Mouse (Mus musculus) intestine, embryonic 16.5 days (tissue): ENCODE results near the gene Grpel1. TPM values are rescaled to one million over a fixed set of nuclear protein-coding genes. Genes with fewer than 3 reads are reported as not detected.
A peak's percentile ranks its signal among the peaks of the same experiment; 100 is the strongest.

Experiments
- ATAC-seq: fragments of 200-750 bp; cut with Nextera tagmentation; 2 replicates; pipeline ENCODE4 v1.8.0; 2017; ENCODE audit warnings: moderate TSS enrichment, moderate library complexity
- H3K27ac ChIP-seq: fragments of 300-500 bp; sonication (generic); 2 replicates; pipeline ENCODE4 v1.5.1; 2014; ENCODE audit warnings: mild to moderate bottlenecking, low read length
- H3K27me3 ChIP-seq: fragments of 300-500 bp; sonication (generic); replicated peaks from 2 replicates; pipeline ENCODE4 v1.6.1; 2014; ENCODE audit warnings: low read length, control low read depth, mixed read lengths; ENCODE audit not compliant: control insufficient read depth, insufficient read depth
- H3K36me3 ChIP-seq: fragments of 300-500 bp; sonication (generic); 2 replicates; pipeline ENCODE4 v1.6.1; 2014; ENCODE audit warnings: low read length, control low read depth; ENCODE audit not compliant: control insufficient read depth, insufficient read depth
- H3K4me1 ChIP-seq: fragments of 300-500 bp; sonication (generic); 2 replicates; pipeline ENCODE4 v1.6.1; 2014; ENCODE audit warnings: low read length, control low read depth, mixed read lengths; ENCODE audit not compliant: control insufficient read depth, insufficient read depth
- H3K4me2 ChIP-seq: fragments of 300-500 bp; sonication (generic); 2 replicates; pipeline ENCODE4 v1.6.1; 2014; ENCODE audit warnings: low read depth, low read length, control low read depth
- H3K4me3 ChIP-seq: fragments of 300-500 bp; sonication (generic); 2 replicates; pipeline ENCODE4 v1.5.1; 2014; ENCODE audit warnings: mild to moderate bottlenecking, low read length
- H3K9ac ChIP-seq: fragments of 300-500 bp; sonication (generic); 2 replicates; pipeline ENCODE4 v1.6.1; 2014; ENCODE audit warnings: low read depth, low read length
- H3K9me3 ChIP-seq: fragments of 300-500 bp; sonication (generic); 2 replicates; pipeline ENCODE4 v1.6.1; 2016; ENCODE audit warnings: low read length, control low read depth; ENCODE audit not compliant: control insufficient read depth
- WGBS: fragments of 180-500 bp; shearing (Covaris S2); extraction: QIAGEN DNeasy Blood & Tissue Kit; methylation state at CpG from one replicate; pipeline ENCODE4 v1.1.7; 2014; 5-methylcytosine and 5-hydroxymethylcytosine counted together
- polyA plus RNA-seq: library from polyadenylated mRNA; unstranded; fragments of >200 nt; fragmentation: Nextera tagmentation; extraction: Ambion mirVana; gene quantifications from 2 replicates; pipeline ENCODE4 v1.2.1, GENCODE M21; 2015

The Grpel1 gene
- polyA plus RNA-seq, 1 experiment from 2014 or later, result 80.0 TPM

- no peaks in the 10 kb centered on the region for H3K4me1 ChIP-seq
- no peaks in the 10 kb centered on the region for H3K27me3 ChIP-seq
- 87% methylated on average over 4 of the region's 4 CpGs for WGBS
- peaks cover 27% of the 10 kb centered on the region for H3K36me3 ChIP-seq
- no peak overlapping the region for H3K9ac ChIP-seq
- H3K9me3 ChIP-seq, result no peaks in the 10 kb centered on the region
- no peak overlapping the region for H3K4me3 ChIP-seq
- no peak overlapping the region for H3K27ac ChIP-seq
- no peak overlapping the region for H3K4me2 ChIP-seq
- no peak for ATAC-seq
These were observed 8.3 kb downstream of the Grpel1 start for GRCm38 (mm10) chr5:36472876-36473655.

GRCm38 (mm10) chr5:36474283-36474682, 9.5 kb downstream of the Grpel1 start:
- 86% methylated on average over 5 of the region's 5 CpGs for WGBS
- Histone ChIP-seq H3K27me3 (no peaks in the 10 kb centered on the region), H3K36me3 (peaks cover 27% of the 10 kb centered on the region)

GRCm38 (mm10) chr5:36477486-36477885, 12.7 kb downstream of the Grpel1 start:
- H3K9me3 ChIP-seq, result no peaks in the 10 kb centered on the region
- H3K27ac ChIP-seq, result no peak overlapping the region
- peaks cover 8% of the 10 kb centered on the region for H3K4me1 ChIP-seq
- no peak overlapping the region for H3K4me2 ChIP-seq
- whole genome bisulfite sequencing, result 91% methylated on average over 3 of the region's 3 CpGs
- H3K9ac ChIP-seq, result no peak overlapping the region
- H3K36me3 ChIP-seq, result 0 out of 2 replicates have a peak, but pooled peaks cover 6% of the 10 kb centered on the region
- no peaks in the 10 kb centered on the region for H3K27me3 ChIP-seq
- no peak for ATAC-seq
- H3K4me3 ChIP-seq, result no peak overlapping the region

More at GRCm38 (mm10) chr5:36474283-36474682, 9.5 kb downstream of the Grpel1 start:
- Histone ChIP-seq H3K27ac (no peak overlapping the region), H3K4me3 (no peak overlapping the region), H3K9ac (no peak overlapping the region), H3K9me3 (no peaks in the 10 kb centered on the region), H3K4me1 (no peaks in the 10 kb centered on the region), H3K4me2 (no peak overlapping the region)
- peak; percentile 63 for ATAC-seq

- Histone ChIP-seq H3K4me1 (peaks cover 17% of the 10 kb centered on the region), H3K9me3 (no peaks in the 10 kb centered on the region), H3K36me3 (no peaks in the 10 kb centered on the region), H3K27me3 (no peaks in the 10 kb centered on the region), H3K4me3 (no peak overlapping the region), H3K4me2 (no peak overlapping the region), H3K9ac (no peak overlapping the region), H3K27ac (no peak overlapping the region)
- WGBS, result 84% methylated on average over 6 of the region's 6 CpGs
- ATAC-seq, result no peak
These were observed 14.0 kb downstream of the Grpel1 start for GRCm38 (mm10) chr5:36478540-36479420.

GRCm38 (mm10) chr5:36479735-36480134, 14.9 kb downstream of the Grpel1 start:
- Histone ChIP-seq H3K9me3 (no peaks in the 10 kb centered on the region), H3K27ac (no peak overlapping the region), H3K4me3 (no peak overlapping the region), H3K36me3 (no peaks in the 10 kb centered on the region), H3K27me3 (no peaks in the 10 kb centered on the region), H3K4me2 (no peak overlapping the region), H3K4me1 (peaks cover 18% of the 10 kb centered on the region), H3K9ac (no peak overlapping the region)
- ATAC-seq, result no peak
- 74% methylated on average over 2 of the region's 2 CpGs for WGBS

GRCm38 (mm10) chr5:36480398-36480797, 15.6 kb downstream of the Grpel1 start:
- 94% methylated on average over 4 of the region's 4 CpGs for WGBS
- H3K9me3 ChIP-seq, result no peaks in the 10 kb centered on the region
- no peak overlapping the region for H3K4me3 ChIP-seq
- H3K27me3 ChIP-seq, result peaks cover 2% of the 10 kb centered on the region; the same call in 1 of the 2 replicates
- ATAC-seq, result no peak
- no peak overlapping the region for H3K27ac ChIP-seq
- no peaks in the 10 kb centered on the region for H3K36me3 ChIP-seq
- no peak overlapping the region for H3K4me2 ChIP-seq
- H3K9ac ChIP-seq, result no peak overlapping the region
- H3K4me1 ChIP-seq, result peaks cover 21% of the 10 kb centered on the region

- no peak for ATAC-seq
- H3K4me1 ChIP-seq, result peaks cover 21% of the 10 kb centered on the region
These were observed 16.3 kb downstream of the Grpel1 start for GRCm38 (mm10) chr5:36481114-36481513.

GRCm38 (mm10) chr5:36483203-36484101, 18.7 kb downstream of the Grpel1 start:
- Histone ChIP-seq H3K36me3 (no peaks in the 10 kb centered on the region), H3K4me2 (peak overlapping the region; percentile 93), H3K9ac (peak overlapping the region; percentile 92), H3K4me3 (peak overlapping the region; percentile 90), H3K27ac (peak overlapping the region; percentile 54), H3K27me3 (peaks cover 10% of the 10 kb centered on the region; the same call in 1 of the 2 replicates), H3K4me1 (peaks cover 21% of the 10 kb centered on the region), H3K9me3 (no peaks in the 10 kb centered on the region)
- peak; percentile 62 for ATAC-seq
- 1% methylated on average over 58 of the region's 58 CpGs for WGBS

More at GRCm38 (mm10) chr5:36481114-36481513, 16.3 kb downstream of the Grpel1 start:
- Histone ChIP-seq H3K4me3 (no peak overlapping the region), H3K27me3 (peaks cover 9% of the 10 kb centered on the region; the same call in 1 of the 2 replicates), H3K27ac (no peak overlapping the region), H3K9me3 (no peaks in the 10 kb centered on the region), H3K4me2 (no peak overlapping the region), H3K9ac (no peak overlapping the region), H3K36me3 (no peaks in the 10 kb centered on the region)
- 64% methylated on average over 1 of the region's 1 CpGs for WGBS
